9 mouse cellular contexts compared by ENCODE assay signal in the genomic region with DNA sequence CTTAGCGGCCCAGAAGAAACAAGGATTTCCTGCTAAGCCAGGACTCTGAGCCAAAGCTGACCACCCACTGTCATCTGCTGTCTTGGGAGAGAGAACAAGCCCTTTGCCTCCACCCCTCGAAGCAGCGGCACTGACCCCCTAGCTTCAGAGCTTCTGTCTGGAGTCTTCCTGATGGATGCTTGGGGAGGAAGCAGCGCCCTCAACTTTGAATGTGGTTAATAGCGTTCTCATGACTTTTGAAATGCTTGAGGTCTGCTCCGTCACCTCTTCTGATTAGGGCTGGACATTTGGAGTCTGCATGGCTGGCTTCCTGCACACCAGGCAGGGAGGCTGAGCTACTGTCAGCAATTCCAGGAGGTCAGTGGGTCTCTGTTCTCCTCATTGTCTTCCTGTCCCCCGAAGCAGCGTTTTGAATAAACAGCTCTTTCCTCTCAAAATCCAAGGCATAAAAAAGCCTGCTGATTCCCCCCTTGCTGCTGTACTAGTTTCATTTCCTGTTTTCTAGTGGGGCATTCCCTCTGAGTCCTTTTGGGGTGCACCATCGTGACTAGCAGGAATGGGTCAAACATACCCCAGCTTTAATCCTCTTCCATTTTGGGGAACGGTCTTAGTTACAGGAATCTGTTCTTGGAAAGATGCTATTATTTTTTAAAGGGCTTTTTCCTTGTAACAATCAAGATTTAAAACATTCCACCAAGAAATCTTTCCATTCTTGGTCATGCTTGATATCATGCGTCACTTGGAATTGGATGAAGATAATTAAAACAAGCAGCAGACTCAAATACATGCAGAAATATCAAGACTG.
DNase-seq lines count a peak whose midpoint lies in the region; ATAC-seq and TF ChIP-seq lines count a peak whose summit lies in the region.
"Had no signal": no experiment of that assay in that cellular context is flagged by ENCODE, and none has a peak within 500 bp of the region (broad histone marks: within the 10 kb centered on the region; RNA-seq: fewer than 3 reads in every experiment).

No protein-coding gene starts in this region.

- no peaks in the 10 kb centered on the region for H3K9me3 ChIP-seq in heart, postnatal 0 days (replicated peaks; ENCODE audit: control insufficient read depth, low read length)
- H3K9me3 ChIP-seq: neural tube, embryonic 15.5 days had no signal

- H3K9ac ChIP-seq in heart, postnatal 0 days (replicated peaks; ENCODE audit: low read depth, low read length): no peak overlapping the region
- H3K9ac ChIP-seq: neural tube, embryonic 15.5 days had no signal

- H3K27me3 ChIP-seq in heart, postnatal 0 days (ENCODE audit: control insufficient read depth, insufficient read depth, low read length): no peaks in the 10 kb centered on the region
- H3K27me3 ChIP-seq: neural tube, embryonic 15.5 days had no signal

- peak; percentile 77 for ATAC-seq in heart, postnatal 0 days (ENCODE audit: insufficient read depth, low read depth)
- peak; percentile 92 for ATAC-seq in megakaryocyte progenitor cell, adult 5-6 weeks (replicated peaks; ENCODE audit: poor library complexity)
- no peak for ATAC-seq in erythroid progenitor cell, adult 5-6 weeks (replicated peaks; ENCODE audit: low FRiP score, poor library complexity, severe bottlenecking)

- peak overlapping the region; percentile 37 for H3K4me2 ChIP-seq in heart, postnatal 0 days (ENCODE audit: low read depth, low read length)
- H3K4me2 ChIP-seq: neural tube, embryonic 15.5 days had no signal

- no peak for TF ChIP-seq EP300 in heart, postnatal 0 days (IDR thresholded peaks at IDR 0.05; ENCODE audit: low read depth)

- intact Hi-C loops in gastrocnemius, adult 2 months (cut with DNase I): no loop called here

- no peak overlapping the region for H3K27ac ChIP-seq in gastrocnemius, adult 2 months
- H3K27ac ChIP-seq in heart, postnatal 0 days (ENCODE audit: low read depth): peak overlapping the region; percentile 80
- H3K27ac ChIP-seq: neural tube, embryonic 15.5 days had no signal

- WGBS in heart, postnatal 0 days: 46% methylated on average over 11 of the region's 11 CpGs

- peak; percentile 18 for DNase-seq in gastrocnemius, adult 2 months
- DNase-seq in gastrocnemius, adult 18-20 months (ENCODE audit: low spot score): no peak
- DNase-seq in heart, postnatal 0 days (ENCODE audit: low spot score): peak; percentile 38
- peak; percentile 75 to 84 for DNase-seq in kidney, postnatal 4 days
- DNase-seq in cerebellum, adult 18-20 months: no peak
- DNase-seq in urinary bladder, postnatal 14 days (ENCODE audit: low spot score): no peak

- TF ChIP-seq CTCF in gastrocnemius, adult 2 months (IDR thresholded peaks at IDR 0.05): no peak
- no peak for TF ChIP-seq CTCF in heart, postnatal 0 days (IDR thresholded peaks at IDR 0.05; ENCODE audit: low read depth)

- no peaks in the 10 kb centered on the region for H3K36me3 ChIP-seq in heart, postnatal 0 days (replicated peaks; ENCODE audit: control insufficient read depth, insufficient read depth, low read length)
- H3K36me3 ChIP-seq: neural tube, embryonic 15.5 days had no signal

- H3K4me1 ChIP-seq in heart, postnatal 0 days (ENCODE audit: control insufficient read depth, insufficient read depth): no peaks in the 10 kb centered on the region
- H3K4me1 ChIP-seq: neural tube, embryonic 15.5 days had no signal

- H3K4me3 ChIP-seq in gastrocnemius, adult 2 months: peak overlapping the region; percentile 35
- H3K4me3 ChIP-seq in heart, postnatal 0 days (ENCODE audit: low read depth, low read length): no peak overlapping the region
- H3K4me3 ChIP-seq: neural tube, embryonic 15.5 days had no signal

Comparison
In these comparisons a context has a peak if more than half of its experiments do, and no peak if none do; other contexts are left out.
1. DNase-seq: peak in gastrocnemius, adult 2 months (single experiment), heart, postnatal 0 days (single experiment) and kidney, postnatal 4 days (2 of 2); none in gastrocnemius, adult 18-20 months (single experiment), cerebellum, adult 18-20 months (0 of 2) and urinary bladder, postnatal 14 days (single experiment).